Mouse (Mus musculus) WW6 (cell line): ENCODE measurements around the gene Hoxc10.

Source experiments
- DNase-seq: peaks from one replicate; pipeline ENCODE4 v3.0.0-alpha.2; 2013; ENCODE audit warnings: low read depth, low spot score

Gene Hoxc10

DNA sequence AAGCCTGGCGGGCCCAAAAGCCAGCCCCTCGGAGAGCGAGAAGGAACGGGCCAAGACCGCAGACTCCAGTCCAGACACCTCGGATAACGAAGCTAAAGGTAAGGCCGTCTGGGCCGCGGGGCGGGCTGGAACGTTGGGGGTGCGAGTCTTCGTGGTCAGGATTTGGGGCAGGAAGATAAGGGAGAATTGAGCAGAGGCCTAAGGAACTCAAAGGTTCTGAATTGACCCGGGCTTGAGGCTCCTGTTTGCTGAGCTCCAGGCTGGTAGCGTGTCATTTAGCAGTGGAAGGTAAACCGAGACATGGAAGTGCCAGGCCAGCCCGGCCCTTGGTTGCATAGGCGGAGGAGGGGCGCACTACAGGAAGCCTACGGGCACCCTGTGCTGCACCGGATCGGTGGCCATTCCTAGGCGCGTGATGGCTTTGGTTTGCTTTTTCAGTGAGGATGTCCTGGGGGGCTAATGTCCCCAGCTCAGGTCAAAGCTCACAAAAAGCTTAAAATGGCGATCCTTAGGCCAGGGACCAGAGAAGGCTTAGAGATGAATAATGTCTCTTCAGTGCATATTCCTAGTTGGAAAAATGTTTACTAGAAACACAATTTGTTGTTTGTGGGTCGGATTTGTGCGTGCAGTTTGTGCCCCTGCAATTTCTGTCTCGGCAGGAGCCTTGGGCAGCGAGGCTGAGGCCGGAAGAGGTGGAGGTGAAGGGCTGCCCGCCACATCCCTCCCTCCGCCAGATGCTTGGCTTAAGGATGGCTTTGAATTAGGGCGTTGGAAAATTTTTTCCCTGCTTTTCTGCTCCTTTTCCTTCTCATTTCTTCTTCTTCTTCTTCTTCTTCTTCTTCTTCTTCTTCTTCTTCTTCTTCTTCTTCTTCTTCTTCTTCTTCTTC is 1.2 kb downstream of the Hoxc10 start:
- DNase-seq: no peak

DNA sequence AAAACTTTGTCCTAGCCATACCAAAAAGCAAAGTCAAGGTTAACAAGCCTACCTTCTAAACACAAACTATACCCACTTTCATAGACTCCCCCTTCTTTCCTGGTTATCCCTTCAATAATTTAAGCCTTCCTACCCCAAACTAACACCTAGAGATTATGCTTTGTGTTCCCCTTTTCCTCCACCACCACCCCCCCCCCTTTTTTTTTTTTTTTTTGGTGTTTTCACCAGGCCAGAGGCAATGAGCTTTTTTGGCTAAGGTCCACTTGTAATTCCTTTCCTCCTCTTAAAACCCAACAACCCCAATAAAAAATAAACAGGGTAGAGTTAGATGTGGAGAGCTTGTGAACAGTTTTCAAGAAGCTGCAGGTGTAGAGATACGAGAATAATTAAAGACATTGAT is 2.7 kb downstream of the Hoxc10 start:
- no peak for DNase-seq

DNA sequence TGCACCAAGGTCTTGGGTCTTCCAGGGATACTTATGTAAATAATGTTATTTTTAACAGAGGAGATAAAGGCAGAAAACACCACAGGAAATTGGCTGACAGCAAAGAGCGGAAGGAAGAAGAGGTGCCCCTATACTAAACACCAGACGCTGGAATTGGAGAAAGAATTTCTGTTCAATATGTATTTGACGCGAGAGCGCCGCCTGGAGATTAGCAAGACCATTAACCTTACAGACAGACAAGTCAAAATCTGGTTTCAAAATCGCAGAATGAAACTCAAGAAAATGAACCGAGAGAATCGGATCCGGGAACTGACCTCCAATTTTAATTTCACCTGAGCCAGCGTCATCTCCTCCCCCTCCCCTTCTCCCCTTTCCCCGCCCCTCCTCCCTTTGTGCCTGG is 4.1 kb downstream of the Hoxc10 start:
- no peak for DNase-seq

DNA sequence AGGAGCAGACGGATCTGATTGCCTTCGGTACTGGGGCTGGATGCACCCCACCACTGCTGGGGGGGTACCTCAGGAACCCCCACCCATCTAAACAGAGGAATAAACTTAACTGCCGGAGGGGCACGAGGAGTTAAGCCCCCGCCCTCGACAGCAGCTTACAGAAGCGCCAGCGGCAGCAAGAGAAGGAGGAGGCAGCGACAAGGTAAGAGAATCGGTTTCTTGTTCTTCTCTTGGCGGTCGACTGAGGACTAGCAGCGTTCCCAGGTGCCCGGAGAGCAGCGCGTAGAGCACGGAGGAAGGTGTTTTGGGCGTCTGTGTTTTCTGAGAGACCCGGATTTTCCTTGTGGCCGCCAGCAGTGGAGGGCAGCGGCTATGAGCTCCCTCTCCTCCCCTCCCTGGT is 5.7 kb downstream of the Hoxc10 start:
- DNase-seq: no peak

DNA sequence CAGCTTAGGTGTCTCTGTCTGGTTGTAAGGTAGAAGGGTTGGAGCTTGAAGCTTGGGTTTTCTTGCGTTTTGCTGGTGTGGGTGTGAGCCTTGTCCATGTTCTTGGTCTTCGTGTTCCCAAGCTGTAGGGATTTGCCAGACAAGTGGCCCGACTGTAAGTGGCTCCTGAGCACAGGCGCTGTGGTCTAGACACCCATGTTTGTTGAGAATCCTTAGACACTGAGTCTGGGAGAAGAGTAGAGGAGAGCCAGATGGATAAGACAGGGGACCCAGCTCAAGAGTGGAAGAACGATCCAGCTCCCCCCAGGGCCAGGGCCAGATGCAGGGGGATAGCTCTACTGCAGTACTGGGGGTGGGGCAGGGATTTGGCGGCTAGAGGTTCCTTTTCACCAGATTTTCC is 6.2 kb downstream of the Hoxc10 start:
- DNase-seq: no peak

DNA sequence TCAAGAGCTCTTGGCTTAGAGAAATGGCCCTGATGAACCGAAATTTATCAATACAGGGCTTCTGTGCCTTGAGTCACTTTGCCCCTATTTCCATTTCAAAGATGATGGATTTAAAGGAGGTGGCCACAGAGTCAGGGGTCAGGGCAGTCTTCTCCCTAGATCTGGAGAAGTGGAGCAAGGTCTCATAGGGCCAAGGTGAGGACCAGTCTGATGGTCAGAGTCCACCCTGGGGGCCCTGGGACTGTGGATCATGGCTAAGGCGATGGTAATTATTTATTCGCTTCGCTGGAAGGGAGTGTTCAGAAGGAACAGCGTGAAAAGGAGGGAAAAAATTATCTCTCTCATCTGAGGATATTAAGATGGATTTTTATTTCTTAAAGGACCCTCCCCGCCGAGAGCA is 8.4 kb downstream of the Hoxc10 start:
- no peak for DNase-seq

DNA sequence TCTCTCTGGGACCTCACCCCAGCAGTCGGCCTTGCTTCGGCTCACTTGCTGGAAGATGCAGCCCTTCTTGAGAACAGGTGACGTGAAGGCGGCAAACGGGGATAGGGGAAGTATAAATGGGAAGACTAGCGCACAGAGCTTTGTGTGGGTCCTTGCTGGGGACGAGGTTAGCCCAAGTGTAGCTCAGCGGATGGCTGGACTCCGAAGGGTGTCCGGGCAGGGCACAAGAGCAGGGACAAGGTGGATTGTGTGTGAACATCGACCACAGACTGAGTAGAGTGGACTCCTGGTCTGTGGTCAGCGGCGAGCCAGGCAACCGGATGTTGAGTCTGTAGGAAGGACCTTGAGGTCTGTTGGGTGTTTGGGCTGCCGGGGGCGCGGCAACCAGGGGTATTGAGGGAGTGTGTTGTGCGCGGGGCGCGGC is 9.1 kb downstream of the Hoxc10 start:
- DNase-seq: no peak

DNA sequence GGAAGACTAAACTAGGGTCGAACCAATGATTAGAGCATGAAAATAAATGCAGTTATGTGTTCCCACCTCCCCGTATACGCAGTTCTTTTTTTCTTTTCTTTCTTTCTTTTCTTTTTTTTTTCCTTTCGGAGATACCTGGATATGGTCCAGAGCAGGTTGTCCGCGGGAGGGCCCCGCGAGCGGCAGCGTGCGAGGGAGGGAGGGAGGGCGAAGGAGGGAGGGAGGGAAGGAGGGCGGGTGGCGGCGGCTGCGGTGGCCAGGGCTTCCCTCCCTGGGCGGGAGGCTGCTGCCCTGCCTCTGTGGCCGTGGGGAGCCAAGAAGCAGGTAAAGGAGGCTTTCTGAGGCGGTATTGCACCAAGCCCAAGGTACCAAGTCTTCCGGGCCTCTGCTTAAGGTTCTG is 9.6 kb downstream of the Hoxc10 start, which contains the start of gene Hoxc9:
Gene Hoxc9 (plus strand): TSS at position 269 of the 400 bp plus-strand sequence.
- no peak for DNase-seq

DNA sequence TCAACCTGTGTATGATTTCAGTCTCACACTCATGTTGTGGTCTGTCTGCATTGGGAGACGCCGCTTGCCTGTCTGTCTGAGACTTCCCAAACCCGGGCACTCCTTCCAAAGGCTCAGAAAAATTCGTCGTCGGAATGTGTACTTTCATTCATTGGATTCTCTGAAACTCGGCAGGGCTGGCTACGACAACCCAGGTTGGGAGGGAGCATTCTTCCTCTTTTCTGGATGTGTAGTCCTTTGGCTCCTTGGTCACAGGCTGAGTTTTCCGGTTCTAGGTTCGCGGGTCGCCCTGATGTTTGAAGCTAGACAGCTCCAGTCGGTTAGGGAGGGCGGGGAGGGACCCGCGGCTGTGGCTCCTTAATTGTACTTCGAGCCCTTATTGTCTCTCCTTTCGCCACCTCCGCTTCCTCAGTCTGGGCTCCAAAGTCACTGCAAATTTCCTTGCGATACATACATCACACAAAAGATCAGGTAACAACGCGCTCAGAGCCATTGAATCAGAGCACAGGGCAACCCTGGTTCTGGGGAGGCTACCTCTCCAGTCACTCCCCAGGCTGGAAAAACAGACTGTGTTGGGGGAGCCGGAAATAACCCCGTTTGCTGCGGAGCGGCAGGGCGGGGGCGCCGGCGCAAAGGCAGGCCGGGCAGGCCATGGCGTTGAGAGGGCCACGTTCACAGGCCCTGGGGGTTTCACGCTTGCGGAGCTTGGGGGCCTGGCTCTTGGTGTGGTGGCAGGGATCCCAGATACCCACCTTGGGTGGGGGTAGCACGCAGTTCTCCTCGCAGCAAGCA is 10.2 kb downstream of the Hoxc10 start:
- no peak for DNase-seq

DNA sequence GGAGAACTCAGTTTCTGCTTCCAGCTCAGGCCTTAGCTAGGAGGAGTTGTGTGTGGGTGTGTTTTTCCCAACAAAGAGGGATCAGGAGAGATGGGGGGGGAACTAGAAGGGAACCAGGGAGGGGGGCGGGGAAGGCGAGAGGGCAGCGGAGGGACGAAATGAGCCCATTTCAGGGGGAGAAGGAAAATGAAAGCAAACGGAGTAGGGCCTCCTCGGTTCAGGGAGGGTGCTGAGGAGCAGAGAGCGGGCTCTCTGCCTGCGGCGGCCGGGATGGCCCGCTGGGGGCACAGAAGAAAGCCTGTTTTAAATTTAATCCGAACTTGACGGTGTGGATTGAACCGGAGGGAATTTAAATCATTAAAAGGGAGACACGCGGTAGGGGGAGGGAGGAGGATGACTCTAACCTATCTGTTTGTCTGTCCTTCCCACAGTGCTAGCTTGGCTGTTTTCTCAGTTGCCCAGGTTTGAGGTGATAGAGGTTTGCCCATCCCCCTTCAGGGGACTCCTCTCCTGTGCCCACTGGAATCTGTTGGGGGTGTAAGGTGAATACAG is 10.9 kb downstream of the Hoxc10 start:
- no peak for DNase-seq

DNA sequence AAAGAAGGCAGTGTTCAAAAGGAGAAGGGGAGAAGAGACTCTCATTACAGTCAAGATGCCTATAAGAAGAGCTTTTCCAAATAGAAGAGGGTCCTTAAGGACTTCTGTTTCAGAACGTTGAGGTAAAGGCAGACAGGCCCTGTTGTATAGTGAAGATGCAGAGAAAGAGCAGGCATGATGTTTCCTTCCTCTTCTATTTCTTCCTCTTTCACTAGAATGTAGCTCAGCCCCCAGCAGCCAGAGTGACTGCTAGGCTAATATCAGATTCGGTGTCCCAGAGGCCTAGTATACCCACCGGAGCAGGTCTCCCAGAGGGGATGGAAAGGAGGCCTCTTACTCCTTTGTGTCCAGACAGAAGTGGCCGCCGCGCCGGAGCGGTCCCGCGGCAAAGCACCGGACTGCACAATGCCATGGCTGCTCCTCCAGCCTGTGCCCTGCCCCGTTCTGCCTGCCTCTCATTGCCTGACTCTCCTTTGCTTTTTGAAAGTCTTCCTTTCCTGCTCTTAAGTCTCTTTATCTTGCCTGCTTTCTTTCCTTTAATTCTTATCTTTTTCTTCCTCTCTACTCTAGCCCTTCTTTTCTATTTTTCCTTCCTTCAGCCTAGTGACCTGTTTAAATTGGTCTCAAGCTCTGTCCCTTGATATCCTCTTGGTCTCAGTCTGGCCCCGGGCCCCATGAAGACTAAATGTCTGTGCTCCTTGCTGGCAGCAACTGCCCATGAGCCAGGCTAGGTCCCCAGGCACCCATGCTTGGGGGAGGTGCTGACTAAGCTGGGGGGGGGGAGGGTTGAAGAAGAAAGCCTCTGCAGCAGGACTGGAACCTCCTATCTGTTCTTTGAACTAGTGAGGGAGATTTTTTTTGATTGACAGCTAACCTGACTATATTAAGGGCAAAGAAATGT is 12.3 kb downstream of the Hoxc10 start:
- no peak for DNase-seq

DNA sequence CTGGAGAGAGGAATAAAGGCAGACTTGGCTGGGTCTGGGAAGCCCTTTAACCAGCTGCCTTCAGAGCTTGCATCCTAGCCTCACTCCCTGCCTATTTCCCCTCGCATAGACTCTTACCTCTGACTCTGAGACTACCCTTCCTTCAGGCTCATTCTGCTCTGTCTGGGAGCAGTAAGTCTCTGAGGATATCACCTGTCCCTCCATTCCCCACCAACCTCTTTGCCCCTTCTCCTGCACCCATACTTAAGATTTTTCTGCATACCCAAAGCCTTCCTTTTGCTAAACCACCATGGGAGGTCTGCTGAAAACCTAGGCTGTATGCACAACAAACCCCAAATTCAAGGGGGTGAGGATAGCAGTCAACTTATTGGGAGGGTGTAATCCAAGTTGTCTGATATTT is 13.3 kb downstream of the Hoxc10 start:
- no peak for DNase-seq

DNA sequence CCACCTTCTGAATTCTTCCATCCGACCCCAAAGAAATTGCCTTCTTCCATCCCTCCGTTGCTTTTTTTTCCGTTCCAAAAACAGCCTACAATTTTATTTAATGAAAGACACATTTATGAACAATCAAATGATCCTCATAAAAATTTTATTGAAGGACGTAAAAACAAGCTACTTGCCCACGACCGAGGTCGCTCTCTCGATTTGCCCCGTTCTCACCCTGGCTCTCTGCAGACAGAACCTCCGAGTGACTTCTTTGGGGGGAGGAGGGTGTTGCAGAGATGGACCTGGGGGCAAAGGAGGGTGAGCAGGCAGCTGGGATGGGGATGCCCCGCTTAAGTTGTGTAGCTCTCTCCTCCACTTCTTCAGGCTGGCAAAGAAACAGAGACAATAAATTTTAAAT is 13.8 kb downstream of the Hoxc10 start:
- no peak for DNase-seq

DNA sequence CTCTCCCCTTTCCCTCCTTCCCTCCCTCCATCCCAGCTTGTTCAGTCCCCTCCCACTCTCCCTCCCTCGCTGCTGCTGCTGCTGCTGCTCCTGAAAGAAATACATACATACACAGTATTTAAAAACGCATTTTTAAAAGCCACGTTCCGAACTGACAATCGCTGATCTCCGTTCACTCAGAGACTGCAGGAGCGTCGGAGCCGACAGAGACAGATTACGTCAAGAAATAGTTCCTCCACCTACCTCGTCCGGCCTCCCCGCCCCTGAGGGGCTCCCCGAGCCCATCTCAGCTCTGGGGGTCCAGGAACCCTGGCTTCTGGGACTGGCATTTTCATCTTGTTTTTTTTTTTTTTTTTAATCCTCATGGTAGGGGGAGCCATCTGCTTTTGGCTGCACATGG is 14.3 kb downstream of the Hoxc10 start:
- DNase-seq: no peak

DNA sequence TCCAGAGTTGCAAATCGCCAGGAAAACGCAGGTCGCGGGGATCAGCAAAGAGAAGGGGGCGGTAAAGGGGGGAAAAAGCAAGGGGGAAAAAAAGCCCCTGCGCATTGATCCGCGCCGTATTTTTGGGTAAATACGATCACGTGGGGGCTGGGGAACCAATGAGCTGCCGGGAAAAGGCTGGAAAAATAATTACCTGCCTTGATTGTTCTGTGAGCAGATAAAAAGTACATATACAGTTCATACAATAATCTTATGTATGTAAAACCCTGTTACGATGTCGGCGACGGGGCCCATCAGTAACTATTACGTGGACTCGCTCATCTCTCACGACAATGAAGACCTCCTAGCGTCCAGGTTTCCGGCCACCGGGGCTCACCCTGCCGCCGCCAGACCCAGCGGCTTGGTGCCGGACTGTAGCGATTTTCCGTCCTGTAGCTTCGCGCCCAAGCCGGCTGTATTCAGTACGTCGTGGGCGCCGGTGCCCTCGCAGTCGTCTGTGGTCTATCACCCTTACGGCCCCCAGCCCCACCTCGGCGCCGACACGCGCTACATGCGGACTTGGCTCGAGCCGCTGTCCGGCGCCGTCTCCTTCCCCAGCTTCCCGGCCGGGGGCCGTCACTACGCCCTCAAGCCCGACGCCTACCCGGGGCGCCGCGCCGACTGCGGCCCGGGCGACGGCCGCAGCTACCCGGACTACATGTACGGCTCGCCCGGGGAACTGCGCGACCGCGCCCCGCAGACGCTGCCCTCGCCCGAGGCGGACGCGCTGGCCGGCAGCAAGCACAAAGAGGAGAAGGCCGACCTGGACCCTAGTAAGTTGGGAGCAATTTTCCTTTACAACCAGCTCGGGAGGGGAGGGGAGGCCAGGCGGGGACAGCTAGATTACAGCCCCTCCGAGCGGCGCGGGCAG is 15.0 kb downstream of the Hoxc10 start:
- no peak for DNase-seq

DNA sequence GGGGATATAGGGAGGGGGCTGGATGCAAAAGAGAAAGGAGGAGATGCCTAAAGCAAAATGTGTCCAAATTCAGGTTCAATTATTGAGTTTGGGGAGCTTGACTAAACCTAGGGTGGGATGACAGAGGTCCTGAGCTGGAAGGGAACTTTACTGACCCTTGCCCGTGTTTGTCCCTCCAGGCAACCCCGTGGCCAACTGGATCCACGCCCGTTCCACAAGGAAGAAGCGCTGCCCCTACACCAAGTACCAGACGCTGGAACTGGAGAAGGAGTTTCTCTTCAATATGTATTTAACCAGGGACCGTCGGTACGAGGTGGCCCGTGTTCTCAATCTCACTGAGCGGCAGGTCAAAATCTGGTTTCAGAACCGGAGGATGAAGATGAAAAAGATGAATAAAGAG is 17.1 kb downstream of the Hoxc10 start:
- DNase-seq: no peak

DNA sequence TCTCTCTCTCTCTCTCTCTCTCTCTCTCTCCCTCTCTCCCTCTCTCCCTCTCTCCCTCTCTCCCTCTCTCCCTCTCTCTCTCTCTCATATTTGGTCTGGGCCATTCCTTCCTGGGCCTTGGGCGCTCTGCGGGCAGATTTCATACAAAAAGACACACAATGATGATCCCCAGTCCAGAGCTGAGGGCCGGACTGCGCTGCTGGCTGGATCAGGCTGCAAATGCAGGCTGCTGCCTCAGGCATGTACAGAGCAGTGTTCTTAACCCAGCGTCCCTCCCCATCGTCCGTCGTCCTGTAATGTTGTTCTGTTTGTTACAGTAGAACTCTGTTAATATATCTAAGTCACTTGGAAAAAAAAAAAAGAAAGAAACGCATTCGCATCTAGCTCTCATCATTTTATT is 17.9 kb downstream of the Hoxc10 start:
- no peak for DNase-seq

DNA sequence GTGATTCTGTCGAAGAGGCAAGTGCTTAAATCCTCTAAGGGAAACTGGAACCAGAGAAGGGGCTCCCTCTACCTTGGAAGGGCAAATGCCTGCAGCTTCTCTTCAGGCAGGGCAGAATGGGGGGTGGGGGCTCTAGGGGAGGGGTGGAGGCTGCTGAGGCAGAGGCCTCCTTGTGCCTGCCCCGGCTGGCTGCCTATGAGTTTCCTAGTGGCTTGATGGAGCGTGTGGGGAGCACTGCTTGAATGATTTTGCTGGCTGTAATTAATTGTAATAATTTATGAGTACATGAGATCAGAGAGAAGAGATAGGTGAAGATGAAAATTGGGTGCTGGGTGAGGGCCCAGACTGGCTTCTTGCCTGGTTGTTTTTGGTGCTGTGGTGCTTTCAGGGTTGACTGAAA is 18.3 kb downstream of the Hoxc10 start:
- DNase-seq: no peak

DNA sequence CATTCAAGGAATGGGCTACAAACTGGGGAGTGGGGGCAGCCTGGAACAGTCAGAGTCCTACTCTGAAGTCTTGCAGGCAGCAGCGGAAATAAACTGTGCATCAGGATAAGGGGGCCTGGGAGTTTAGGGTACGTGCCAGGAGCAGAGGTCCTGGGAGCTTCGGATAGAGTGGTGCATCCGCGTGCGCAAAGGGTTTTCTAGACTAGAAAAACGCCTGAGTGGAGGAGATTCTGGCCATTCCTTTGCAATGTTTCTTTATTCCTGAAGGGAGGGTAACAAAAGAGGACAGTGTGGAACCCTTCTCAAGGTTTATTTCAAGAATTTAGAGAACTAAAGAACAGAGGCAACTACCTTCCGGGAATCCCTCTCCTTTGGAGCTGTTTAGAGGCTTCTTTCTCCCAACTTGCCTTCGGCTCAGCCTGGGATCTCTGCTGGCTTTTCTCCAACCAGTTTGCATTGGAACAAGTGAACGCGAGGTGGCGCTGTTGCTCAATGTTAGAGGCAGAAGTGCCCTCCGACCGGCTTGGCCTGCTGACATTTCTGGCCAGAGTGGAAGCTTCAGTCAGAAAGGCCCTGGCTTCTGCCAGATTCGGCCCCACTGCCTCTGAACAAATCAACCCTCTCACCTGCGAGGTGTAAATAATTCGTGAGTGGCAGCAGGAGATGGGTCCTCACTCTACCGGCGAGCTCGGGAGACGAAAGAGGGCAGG is 20.7 kb downstream of the Hoxc10 start:
- DNase-seq: no peak

DNA sequence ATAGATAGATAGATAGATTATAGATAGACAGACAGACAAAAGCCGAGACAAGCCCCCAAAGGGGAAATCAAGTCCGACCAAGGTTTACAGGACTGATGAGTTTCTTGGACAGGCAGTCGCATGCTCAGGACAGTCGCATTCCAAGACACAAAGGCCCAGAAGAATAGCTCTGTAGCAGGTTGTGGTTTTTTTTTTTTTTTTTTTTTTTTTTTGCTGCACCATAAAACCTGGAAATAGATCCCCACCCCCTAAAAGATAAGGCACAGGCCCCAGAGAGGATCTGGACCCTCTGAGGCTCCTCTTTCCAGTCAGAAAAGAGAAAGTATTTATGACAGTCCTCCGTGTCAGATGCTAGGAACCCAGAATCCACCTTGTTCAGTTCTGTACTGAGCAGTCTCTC is 21.5 kb downstream of the Hoxc10 start:
- DNase-seq: no peak
